Mouse (Mus musculus) thymus, postnatal 14 days (tissue): Measurements from ENCODE around the gene Tm6sf1.
A peak's percentile ranks its signal among the peaks of the same experiment; 100 is the strongest.
"Not testable (repeated sequence)": the region's sequence is repeated elsewhere in the genome, so short reads cannot be mapped to it uniquely, and the experiment has no call there.

ENCODE experiments used
- DNase-seq: peaks from one replicate; pipeline ENCODE4 v3.0.0; 2021

Gene Tm6sf1

DNA sequence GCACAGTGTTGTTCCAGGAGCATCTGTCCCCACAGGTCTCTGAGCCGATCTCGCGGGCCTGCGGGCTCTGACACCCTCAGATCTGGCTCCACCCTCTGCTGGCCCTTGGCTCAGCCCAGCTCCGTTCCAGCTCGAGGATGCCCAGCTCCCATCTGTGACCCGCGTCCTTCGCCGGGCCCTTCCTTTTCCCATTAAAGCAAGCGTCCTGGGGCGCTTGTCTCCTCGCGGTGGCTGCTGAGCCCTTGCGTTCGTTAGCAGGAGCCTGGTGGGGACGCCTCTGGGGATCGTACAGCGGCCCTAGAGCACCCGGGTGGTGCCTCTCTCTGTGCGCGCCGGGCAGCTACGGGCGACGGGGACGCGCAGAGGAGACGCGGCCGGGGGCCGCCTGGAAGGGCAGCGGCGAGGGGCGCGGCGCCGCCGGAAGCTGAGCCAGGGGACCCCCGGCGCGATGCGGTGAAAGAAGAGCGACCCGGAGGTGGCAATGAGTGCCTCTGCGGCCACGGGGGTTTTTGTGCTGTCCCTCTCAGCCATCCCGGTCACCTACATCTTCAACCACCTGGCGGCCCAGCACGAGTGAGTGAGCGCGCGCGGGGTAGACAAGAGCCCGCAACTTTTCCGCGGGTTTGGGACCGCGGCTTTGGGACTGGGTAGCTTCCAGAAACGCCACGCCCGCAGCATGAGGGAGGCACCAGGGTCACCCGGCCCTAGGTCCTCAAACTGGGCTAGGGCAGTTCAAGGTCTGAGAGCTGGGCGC lies at the start of gene Tm6sf1:
Gene Tm6sf1 (plus strand): TSS at position 34 of the 754 bp plus-strand sequence.
- DNase-seq: peak; percentile 68

GRCm38 (mm10) chr7:81824906-81825305 lies 33.9 kb upstream of the Tm6sf1 start:
- DNase-seq: no peak

DNA sequence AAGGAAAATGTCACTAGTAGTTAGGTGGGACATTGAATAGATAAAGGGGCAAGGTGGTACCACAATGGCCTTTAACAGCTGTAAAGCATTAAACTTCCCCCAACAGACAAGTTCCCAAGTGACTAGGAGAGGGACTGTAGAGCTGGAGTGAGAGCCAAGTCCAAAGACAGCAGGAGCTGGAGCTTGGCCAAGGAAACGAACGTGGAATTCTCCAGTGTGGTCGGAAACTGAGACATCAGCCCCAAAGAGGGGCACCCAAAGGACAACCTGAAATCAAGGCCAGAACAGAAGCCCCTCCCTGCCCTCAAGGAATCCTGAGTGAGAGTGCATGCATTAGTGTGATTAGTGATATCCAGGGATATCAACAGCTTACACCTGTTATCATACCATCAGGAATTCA lies 33.4 kb upstream of the Tm6sf1 start:
- no peak for DNase-seq

- no peak for DNase-seq
These were observed 30.8 kb upstream of the Tm6sf1 start for GRCm38 (mm10) chr7:81827806-81828667.

GRCm38 (mm10) chr7:81828681-81829378 lies 30.0 kb upstream of the Tm6sf1 start:
- DNase-seq: peak; percentile 56

DNA sequence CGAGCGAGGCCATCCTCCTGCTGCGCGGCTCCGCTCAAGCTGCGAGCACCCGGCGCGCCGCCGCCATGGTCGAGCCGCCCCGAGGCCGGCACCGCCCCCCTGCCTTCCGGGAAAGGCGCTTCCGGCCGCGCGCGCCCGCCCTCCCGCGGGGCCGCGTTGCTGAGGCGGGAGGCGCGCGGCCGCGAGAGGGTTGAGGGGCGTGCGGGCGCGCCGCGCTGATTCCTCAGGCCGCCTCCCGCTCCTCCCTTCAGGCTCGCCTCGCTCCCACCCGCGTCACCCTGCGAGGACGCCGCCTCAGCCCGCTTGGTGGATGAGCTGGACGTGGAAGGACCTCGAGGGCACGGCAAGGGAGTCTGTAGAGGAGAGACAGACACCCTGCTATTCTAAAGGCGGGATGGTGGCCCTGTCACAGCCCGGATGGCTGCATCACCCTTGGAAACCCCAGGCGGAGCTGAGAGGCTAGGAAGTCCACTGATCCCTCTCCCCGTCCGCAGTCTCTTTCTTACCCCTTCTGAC lies 29.4 kb upstream of the Tm6sf1 start, which contains the start of gene Btbd1:
Gene Btbd1 (minus strand): TSS at position 53 of the 516 bp plus-strand sequence.
- DNase-seq: peak; percentile 92

GRCm38 (mm10) chr7:81834847-81835246 lies 24.0 kb upstream of the Tm6sf1 start:
- DNase-seq: peak; percentile 37

- no peak for DNase-seq
These were observed 23.4 kb upstream of the Tm6sf1 start for GRCm38 (mm10) chr7:81835430-81835829.

- not testable (repeated sequence) for DNase-seq
These were observed 21.0 kb upstream of the Tm6sf1 start for GRCm38 (mm10) chr7:81837771-81838170.

GRCm38 (mm10) chr7:81839746-81840145 lies 19.1 kb upstream of the Tm6sf1 start:
- DNase-seq: no peak

DNA sequence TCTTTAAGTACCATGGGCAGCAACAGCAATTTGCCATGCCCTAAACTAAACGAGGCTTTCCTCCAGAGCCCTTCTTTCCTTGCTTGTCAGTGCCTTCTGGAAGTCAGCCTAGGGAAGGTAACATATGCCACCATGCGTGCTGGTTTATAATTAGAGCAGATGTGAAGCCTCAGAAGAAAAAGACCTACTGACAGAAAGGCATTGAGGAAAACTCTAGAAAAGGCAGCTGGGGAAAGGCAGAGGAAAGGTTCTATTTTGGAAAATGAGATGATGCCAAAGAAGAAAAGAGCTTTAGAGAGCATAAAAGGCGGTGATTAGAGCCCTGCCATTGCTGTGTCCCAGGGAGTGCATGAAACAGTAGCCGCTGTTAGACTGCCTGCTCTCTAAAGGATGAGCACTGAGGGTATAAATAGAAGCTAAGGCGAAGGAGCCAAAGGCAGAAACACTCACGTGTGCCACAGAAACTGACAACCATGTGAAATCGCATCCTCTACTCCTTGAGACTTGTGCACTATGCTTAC lies 18.1 kb upstream of the Tm6sf1 start:
- no peak for DNase-seq

DNA sequence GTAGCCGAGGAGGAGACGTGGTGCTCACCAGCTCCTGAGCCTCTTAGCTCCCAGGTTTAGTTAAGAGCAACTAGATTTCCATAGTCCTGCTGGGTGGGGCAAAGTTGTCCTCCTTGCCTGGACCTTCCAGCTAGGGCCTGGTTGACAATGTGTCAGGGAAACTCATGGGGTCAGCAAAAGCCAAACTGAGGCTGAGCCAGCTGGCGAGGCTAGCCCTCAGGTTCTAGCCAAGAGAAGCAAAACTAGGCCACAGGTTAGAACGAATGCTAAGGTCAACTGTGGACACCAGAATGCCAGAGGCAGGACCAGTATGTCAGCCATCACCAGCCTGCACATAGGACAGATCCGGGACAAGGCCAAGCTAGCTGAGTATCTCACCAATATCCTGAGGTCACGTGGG lies 17.4 kb upstream of the Tm6sf1 start:
- DNase-seq: no peak

GRCm38 (mm10) chr7:81842141-81842540 lies 16.7 kb upstream of the Tm6sf1 start:
- no peak for DNase-seq

DNA sequence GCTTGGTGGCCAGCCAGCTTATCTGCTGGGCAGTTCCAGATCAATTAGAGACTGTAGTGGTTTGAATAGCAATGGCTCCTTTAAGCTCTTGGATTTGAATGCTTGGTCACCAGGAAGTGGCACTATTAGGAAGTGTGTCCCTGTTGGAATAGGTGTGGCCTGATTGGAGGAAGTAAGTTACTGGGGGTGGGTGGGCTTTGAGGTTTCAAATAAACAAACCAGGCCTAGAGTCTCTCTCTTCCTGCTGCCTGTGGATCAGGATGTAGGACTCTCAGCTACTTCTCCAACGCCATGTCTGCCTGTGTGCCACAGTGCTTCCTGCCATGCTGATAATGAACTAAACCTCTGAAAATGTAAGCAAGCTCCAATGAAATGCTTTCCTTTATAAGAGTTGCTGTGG lies 15.8 kb upstream of the Tm6sf1 start:
- DNase-seq: no peak

DNA sequence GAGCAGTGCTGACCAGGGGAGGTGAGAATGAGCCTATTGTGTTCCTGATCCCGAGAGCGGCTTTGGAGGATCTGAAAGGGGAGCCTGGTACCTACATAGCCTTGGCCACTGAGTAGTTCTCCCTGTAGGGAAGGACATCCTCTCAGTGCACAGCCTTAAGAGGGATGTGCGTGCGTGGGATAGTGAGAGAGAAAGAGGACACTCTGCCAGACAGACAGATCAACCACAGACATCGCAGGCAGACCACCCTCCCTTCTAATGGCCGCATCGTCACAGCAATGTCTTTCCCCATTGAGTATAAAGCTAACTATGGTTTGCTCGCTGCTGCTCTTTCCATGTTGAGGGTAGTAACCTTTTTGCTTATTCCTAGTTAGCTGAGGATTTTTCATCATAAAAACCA lies 14.9 kb upstream of the Tm6sf1 start:
- DNase-seq: no peak

GRCm38 (mm10) chr7:81844801-81845200 lies 14.0 kb upstream of the Tm6sf1 start:
- DNase-seq: no peak

DNA sequence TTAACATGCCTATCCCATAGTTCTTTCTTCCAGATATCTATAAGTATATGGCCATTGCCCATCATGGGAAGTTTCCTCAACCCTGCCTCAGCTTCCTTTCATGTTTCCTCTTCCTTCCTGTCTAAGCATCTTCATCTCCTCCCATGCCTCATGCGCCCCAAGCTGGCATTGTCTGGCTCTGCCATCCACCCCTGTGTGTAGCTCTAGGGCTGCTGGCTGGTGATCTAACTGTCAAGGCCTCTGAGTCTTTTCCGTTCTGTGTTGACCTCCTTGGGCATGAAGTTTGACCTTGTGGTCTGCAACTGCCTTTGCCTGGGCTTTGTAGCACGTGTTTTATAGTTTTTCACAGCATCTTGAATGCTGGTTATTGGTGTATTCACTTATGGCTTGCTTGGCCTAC lies 13.5 kb upstream of the Tm6sf1 start:
- DNase-seq: no peak

DNA sequence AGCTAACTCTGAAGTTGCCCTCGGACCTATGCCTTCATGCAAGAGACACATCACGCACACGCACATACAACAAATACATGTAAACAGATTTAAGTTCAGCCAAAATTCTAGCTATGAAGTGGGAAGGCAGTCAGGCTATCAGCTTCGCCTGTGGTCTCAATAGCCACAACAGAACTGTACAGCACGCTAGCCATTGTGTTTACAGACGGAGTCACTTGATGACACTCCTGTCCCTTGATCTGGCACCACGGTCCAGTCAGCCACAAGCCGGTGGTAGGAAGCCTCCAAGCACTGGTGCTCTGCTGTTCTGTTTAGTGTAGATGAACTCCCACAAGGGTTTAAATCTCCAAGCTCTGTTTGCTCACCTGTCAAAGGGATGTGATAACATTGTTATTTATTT lies 12.8 kb upstream of the Tm6sf1 start:
- DNase-seq: no peak

- no peak for DNase-seq
These were observed 11.8 kb upstream of the Tm6sf1 start for GRCm38 (mm10) chr7:81847010-81847409.

DNA sequence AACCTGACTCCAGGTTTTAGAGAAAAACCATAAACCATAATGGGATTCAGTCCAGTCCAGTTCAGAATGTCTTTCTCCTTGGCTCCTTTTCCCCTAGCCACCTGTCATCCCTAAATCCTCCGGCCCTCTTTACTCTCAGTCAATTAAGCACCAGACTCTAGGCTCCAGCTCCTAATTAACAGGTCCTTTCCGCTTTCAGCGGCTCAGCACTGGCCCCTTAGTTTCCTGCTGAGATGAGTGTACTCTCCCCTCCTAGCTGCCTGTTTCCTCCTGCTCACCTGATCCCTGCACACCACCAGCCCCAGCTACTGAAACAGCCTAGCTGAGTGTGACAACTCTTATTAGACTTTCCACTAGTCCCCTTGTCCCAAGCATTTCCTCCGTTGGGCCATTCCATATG lies 11.0 kb upstream of the Tm6sf1 start:
- DNase-seq: no peak

- no peak for DNase-seq
These were observed 9.6 kb upstream of the Tm6sf1 start for GRCm38 (mm10) chr7:81849214-81849613.

DNA sequence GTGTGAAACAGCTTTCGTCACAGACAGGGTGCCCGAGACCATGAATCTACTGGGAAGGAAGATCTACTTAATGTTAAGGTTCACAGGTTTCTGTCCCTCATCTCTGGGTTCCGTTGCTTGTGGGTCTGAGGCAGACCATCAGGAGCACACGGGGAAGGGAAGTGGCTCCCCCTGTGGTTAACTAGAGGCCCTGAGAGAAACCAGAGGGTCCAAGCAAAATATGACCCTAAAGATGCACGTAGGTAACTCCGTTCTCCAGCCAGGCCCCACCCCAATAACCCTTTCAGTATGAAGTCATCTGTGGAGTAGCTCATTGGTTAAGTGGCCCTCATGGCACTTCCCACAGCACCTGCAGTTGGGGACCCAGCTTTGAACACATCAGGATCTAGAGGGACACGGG lies 9.2 kb upstream of the Tm6sf1 start:
- DNase-seq: no peak

GRCm38 (mm10) chr7:81850171-81850570 lies 8.6 kb upstream of the Tm6sf1 start:
- no peak for DNase-seq
